Mouse (Mus musculus): Measurements from ENCODE around the gene Mst1r.

Gene Mst1r
- long read RNA-seq, experiment 1, partial matches to known transcripts: 0 of 1 reads
- long read RNA-seq, experiment 1, other reads (novel, unspliced or antisense): 1 of 1 reads
- long read RNA-seq, experiment 2, partial matches to known transcripts: 1 of 1 reads
- long read RNA-seq, experiment 2, other reads (novel, unspliced or antisense): 0 of 1 reads

GRCm38 (mm10) chr9:107906252-107906966, at the start of gene Mst1r:
Gene Mst1r (plus strand): TSS chr9:107906873.
- intact Hi-C loops (cut with DNase I): loop anchor here (5.0 kb wide), 1 partner anchor 146 kb away; the partner anchor contains the start of gene Amigo3

GRCm38 (mm10) chr9:107858343-107858742, 48.3 kb upstream of the Mst1r start:
- intact Hi-C loops (cut with DNase I): no loop called here

GRCm38 (mm10) chr9:107864493-107864892, 42.2 kb upstream of the Mst1r start:
- intact Hi-C loops (cut with DNase I): no loop called here

GRCm38 (mm10) chr9:107866081-107866480, 40.6 kb upstream of the Mst1r start:
- intact Hi-C loops (cut with DNase I): no loop called here

- intact Hi-C loops (cut with DNase I): no loop called here
These were observed 34.1 kb upstream of the Mst1r start for GRCm38 (mm10) chr9:107872350-107873098.

GRCm38 (mm10) chr9:107873137-107873536, 33.5 kb upstream of the Mst1r start, which contains the start of gene Rbm6:
Gene Rbm6 (minus strand): TSS chr9:107873237.
- intact Hi-C loops (cut with DNase I): no loop called here

GRCm38 (mm10) chr9:107880411-107880810, 26.3 kb upstream of the Mst1r start:
- intact Hi-C loops (cut with DNase I): no loop called here

- intact Hi-C loops (cut with DNase I): no loop called here
These were observed 18.8 kb upstream of the Mst1r start, which contains the start of gene Mon1a for GRCm38 (mm10) chr9:107887804-107888266. Gene Mon1a (plus strand): TSS chr9:107888151.

- intact Hi-C loops (cut with DNase I): no loop called here
These were observed 18.3 kb upstream of the Mst1r start for GRCm38 (mm10) chr9:107888267-107888850.

GRCm38 (mm10) chr9:107890260-107890659, 16.4 kb upstream of the Mst1r start:
- intact Hi-C loops (cut with DNase I): no loop called here

GRCm38 (mm10) chr9:107891023-107891422, 15.7 kb upstream of the Mst1r start:
- intact Hi-C loops (cut with DNase I): no loop called here

- intact Hi-C loops (cut with DNase I): no loop called here
These were observed 8.1 kb upstream of the Mst1r start for GRCm38 (mm10) chr9:107898563-107898962.

- intact Hi-C loops (cut with DNase I): loop anchor here (5.0 kb wide), 1 partner anchor 62 kb away; no protein-coding TSS in a partner anchor
These were observed 6.8 kb upstream of the Mst1r start for GRCm38 (mm10) chr9:107899855-107900254.

GRCm38 (mm10) chr9:107900840-107901626, 5.6 kb upstream of the Mst1r start:
- intact Hi-C loops (cut with DNase I): loop anchor here (5.0 kb wide), 1 partner anchor 61 kb away; no protein-coding TSS in a partner anchor

- intact Hi-C loops (cut with DNase I): loop anchor here (5.0 kb wide), 1 partner anchor 61 kb away; no protein-coding TSS in a partner anchor
These were observed 5.1 kb upstream of the Mst1r start for GRCm38 (mm10) chr9:107901627-107901914.

- intact Hi-C loops (cut with DNase I): loop anchor here (1.0 to 5.0 kb wide), 3 partner anchors 58 to 164 kb away; partner anchors contain the start of gene Amigo3
These were observed 1.9 kb upstream of the Mst1r start for GRCm38 (mm10) chr9:107904726-107905125.

GRCm38 (mm10) chr9:107906967-107907800, 511 bp downstream of the Mst1r start:
- intact Hi-C loops (cut with DNase I): loop anchor here (5.0 kb wide), 1 partner anchor 145 kb away; the partner anchor contains the start of gene Amigo3

GRCm38 (mm10) chr9:107907801-107908120, 1.1 kb downstream of the Mst1r start:
- intact Hi-C loops (cut with DNase I): loop anchor here (5.0 kb wide), 1 partner anchor 145 kb away; the partner anchor contains the start of gene Amigo3

GRCm38 (mm10) chr9:107908410-107909158, 1.9 kb downstream of the Mst1r start:
- intact Hi-C loops (cut with DNase I): loop anchor here (5.0 kb wide), 1 partner anchor 144 kb away; the partner anchor contains the start of gene Amigo3

All from adrenal gland (tissue).